30 mouse cellular contexts compared by ENCODE assay signal in genomic region chr5:75640637-75641036, GRCm38 (mm10).
DNase-seq lines count a peak whose midpoint lies in the region; ATAC-seq and TF ChIP-seq lines count a peak whose summit lies in the region.
"Had no signal": no experiment of that assay in that cellular context is flagged by ENCODE, and none has a peak within 500 bp of the region (broad histone marks: within the 10 kb centered on the region; RNA-seq: fewer than 3 reads in every experiment).

No protein-coding gene starts in this region.

- H3K36me3 ChIP-seq in hindbrain, embryonic 13.5 days: peaks cover 24% of the 10 kb centered on the region
- H3K36me3 ChIP-seq in hindbrain, embryonic 10.5 days: peaks cover 33% of the 10 kb centered on the region
- H3K36me3 ChIP-seq in CH12.LX (replicated peaks in 1 of 2; ENCODE audit: control insufficient read depth in 1 of 2, insufficient read depth in 1 of 2, low read length in 1 of 2): no peaks in the 10 kb centered on the region
- H3K36me3 ChIP-seq: embryonic facial prominence, embryonic 12.5 days had no signal

- no peak for TF ChIP-seq CTCF in CH12.LX (conservative IDR thresholded peaks at IDR 0.05 in 1 of 2, IDR thresholded peaks at IDR 0.05 in 1 of 2; ENCODE audit: low read depth in 2 of 2, low read length in 2 of 2)

- no peak overlapping the region for H3K9ac ChIP-seq in hindbrain, embryonic 13.5 days
- no peak overlapping the region for H3K9ac ChIP-seq in CH12.LX (ENCODE audit: insufficient read depth, low read depth)
- H3K9ac ChIP-seq: embryonic facial prominence, embryonic 12.5 days; heart, embryonic 13.5 days; hindbrain, embryonic 14.5 days; limb, embryonic 13.5 days; neural tube, embryonic 15.5 days had no signal

- WGBS in hindbrain, embryonic 13.5 days: 67% methylated on average over 11 of the region's 11 CpGs
- WGBS in hindbrain, embryonic 10.5 days: 82% methylated on average over 11 of the region's 11 CpGs

- no peaks in the 10 kb centered on the region for H3K9me3 ChIP-seq in hindbrain, embryonic 13.5 days
- H3K9me3 ChIP-seq in hindbrain, embryonic 10.5 days: no peaks in the 10 kb centered on the region
- H3K9me3 ChIP-seq in CH12.LX (replicated peaks; ENCODE audit: low read length): peaks cover 27% of the 10 kb centered on the region
- H3K9me3 ChIP-seq: embryonic facial prominence, embryonic 12.5 days; G1E; heart, embryonic 13.5 days; limb, embryonic 13.5 days; neural tube, embryonic 15.5 days had no signal

- ATAC-seq in hindbrain, embryonic 13.5 days (ENCODE audit: low FRiP score): no peak
- ATAC-seq: forebrain, embryonic 14.5 days; inflammation-experienced regulatory T-cells, adult 6 months had no signal

- no peak for TF ChIP-seq EP300 in CH12.LX (IDR thresholded peaks at IDR 0.05; ENCODE audit: low read length)

- dilution Hi-C loops in CH12.LX (cut with MboI; ENCODE audit: extremely low pct_ligation_motif_present, extremely low pct_unique_long_range_greater_than_20kb, low sequenced_read_pairs): no loop called here

- peak overlapping the region; percentile 20; the same call in 1 of the 2 replicates for H3K27ac ChIP-seq in hindbrain, embryonic 13.5 days
- H3K27ac ChIP-seq in hindbrain, embryonic 10.5 days: no peak overlapping the region
- H3K27ac ChIP-seq in CH12.LX (ENCODE audit: insufficient read depth, low read depth): no peak overlapping the region
- H3K27ac ChIP-seq: embryonic facial prominence, embryonic 12.5 days; heart, embryonic 13.5 days; hindbrain, embryonic 14.5 days; left cerebral cortex, adult 2 months; limb, embryonic 13.5 days; neural tube, embryonic 15.5 days had no signal

- TF ChIP-seq RAD21 in CH12.LX (IDR thresholded peaks at IDR 0.05; ENCODE audit: low read depth, low read length): no peak

- no peak overlapping the region for H3K4me2 ChIP-seq in hindbrain, embryonic 13.5 days
- H3K4me2 ChIP-seq in CH12.LX (ENCODE audit: insufficient read depth, low read depth, poor library complexity, severe bottlenecking): no peak overlapping the region
- H3K4me2 ChIP-seq: embryonic facial prominence, embryonic 12.5 days; heart, embryonic 13.5 days; hindbrain, embryonic 14.5 days; limb, embryonic 13.5 days; liver, embryonic 11.5 days; neural tube, embryonic 15.5 days had no signal

- peaks cover 10% of the 10 kb centered on the region for H3K4me1 ChIP-seq in hindbrain, embryonic 13.5 days (replicated peaks)
- H3K4me1 ChIP-seq in hindbrain, embryonic 10.5 days (replicated peaks): peaks cover 4% of the 10 kb centered on the region; the same call in 1 of the 2 replicates
- H3K4me1 ChIP-seq in CH12.LX (ENCODE audit: control insufficient read depth in 1 of 2, insufficient read depth in 2 of 2): peaks cover 0 to 10% of the 10 kb centered on the region in 2 experiments; a peak in 2 of 4 replicates
- H3K4me1 ChIP-seq: embryonic facial prominence, embryonic 12.5 days; limb, embryonic 13.5 days had no signal

- no peak for TF ChIP-seq POLR2A in CH12.LX (IDR thresholded peaks at IDR 0.05; ENCODE audit: low read depth, low read length)

- no peaks in the 10 kb centered on the region for H3K27me3 ChIP-seq in hindbrain, embryonic 13.5 days
- no peaks in the 10 kb centered on the region for H3K27me3 ChIP-seq in hindbrain, embryonic 10.5 days (ENCODE audit: insufficient read depth, poor library complexity, severe bottlenecking)
- H3K27me3 ChIP-seq in CH12.LX (replicated peaks): no peaks in the 10 kb centered on the region
- H3K27me3 ChIP-seq: embryonic facial prominence, embryonic 12.5 days; heart, embryonic 13.5 days; limb, embryonic 13.5 days; neural tube, embryonic 15.5 days had no signal

- H3K4me3 ChIP-seq in hindbrain, embryonic 13.5 days: no peak overlapping the region
- no peak overlapping the region for H3K4me3 ChIP-seq in hindbrain, embryonic 10.5 days
- H3K4me3 ChIP-seq in CH12.LX (replicated peaks in 1 of 3; ENCODE audit: low read depth in 2 of 3, low read length in 2 of 3, poor library complexity in 1 of 3): no peak overlapping the region
- H3K4me3 ChIP-seq: embryonic facial prominence, embryonic 12.5 days; heart, embryonic 13.5 days; left cerebral cortex, adult 2 months; limb, embryonic 13.5 days; neural tube, embryonic 15.5 days had no signal

- H3K79me2 ChIP-seq in CH12.LX (replicated peaks; ENCODE audit: control insufficient read depth, extremely low read depth, insufficient read depth, poor library complexity, severe bottlenecking): no peaks in the 10 kb centered on the region

- in situ Hi-C loops in CH12.LX (cut with MboI; ENCODE audit: low pct_ligation_motif_present, low pct_unique_long_range_greater_than_20kb, low sequenced_read_pairs): no loop called here

- no peak for DNase-seq in hindbrain, embryonic 10.5 days (ENCODE audit: low spot score)
- peak; percentile 38 for DNase-seq in CD4-positive helper T cell, adult 2 months (ENCODE audit: low read depth, low spot score)
- peak; percentile 9 for DNase-seq in CH12.LX (ENCODE audit: extremely low read depth)
- peak; percentile 18 for DNase-seq in naive thymus-derived CD4-positive, alpha-beta T cell, adult 2 months (ENCODE audit: low read depth)
- no peak for DNase-seq in yolk sac, embryonic 10.5 days (ENCODE audit: low spot score)
- DNase-seq in kidney, postnatal 4 days: no peak
- DNase-seq: adrenal gland, postnatal 25 days; cerebellum, adult 11-12 months; cerebellum, adult 9-11 months; embryo, embryonic 11 days; gastrocnemius, postnatal 25 days; heart, adult 18-20 months; heart, postnatal 14 days; kidney, adult 11 months; kidney, postnatal 14 days; midbrain, embryonic 14.5 days; retina, postnatal 1 day; right cerebral cortex, postnatal 14 days; thymus, postnatal 14 days had no signal

TF ChIP-seq in CH12.LX, 34 proteins besides CTCF, POLR2A, EP300 and RAD21:
- no peak for TF ChIP-seq ELF1 (IDR thresholded peaks at IDR 0.05; ENCODE audit: low read depth, low read length)
- no peak for TF ChIP-seq BHLHE40 (IDR thresholded peaks at IDR 0.05; ENCODE audit: low read depth, low read length)
- TF ChIP-seq MAZ (IDR thresholded peaks at IDR 0.05; ENCODE audit: low read depth, low read length): no peak
- TF ChIP-seq ETS1 (conservative IDR thresholded peaks at IDR 0.05; ENCODE audit: low read depth, low read length): no peak
- no peak for TF ChIP-seq CHD2 (IDR thresholded peaks at IDR 0.05; ENCODE audit: low read length)
- TF ChIP-seq KAT2A (IDR thresholded peaks at IDR 0.05; ENCODE audit: insufficient replicate concordance, low read length): no peak
- TF ChIP-seq JUN (IDR thresholded peaks at IDR 0.05; ENCODE audit: insufficient read depth, low read depth, low read length): no peak
- no peak for TF ChIP-seq MYC (IDR thresholded peaks at IDR 0.05; ENCODE audit: low read depth, low read length)
- TF ChIP-seq NRF1 (IDR thresholded peaks at IDR 0.05; ENCODE audit: low read depth, low read length): no peak

Comparison
In these comparisons a context has a peak if more than half of its experiments do, and no peak if none do; other contexts are left out.
1. DNase-seq: peak in CD4-positive helper T cell, adult 2 months (single experiment), CH12.LX (single experiment) and naive thymus-derived CD4-positive, alpha-beta T cell, adult 2 months (single experiment); none in hindbrain, embryonic 10.5 days (single experiment), yolk sac, embryonic 10.5 days (single experiment) and kidney, postnatal 4 days (0 of 2).